ENCODE assay signal across 8 mouse cellular contexts in the genomic region with DNA sequence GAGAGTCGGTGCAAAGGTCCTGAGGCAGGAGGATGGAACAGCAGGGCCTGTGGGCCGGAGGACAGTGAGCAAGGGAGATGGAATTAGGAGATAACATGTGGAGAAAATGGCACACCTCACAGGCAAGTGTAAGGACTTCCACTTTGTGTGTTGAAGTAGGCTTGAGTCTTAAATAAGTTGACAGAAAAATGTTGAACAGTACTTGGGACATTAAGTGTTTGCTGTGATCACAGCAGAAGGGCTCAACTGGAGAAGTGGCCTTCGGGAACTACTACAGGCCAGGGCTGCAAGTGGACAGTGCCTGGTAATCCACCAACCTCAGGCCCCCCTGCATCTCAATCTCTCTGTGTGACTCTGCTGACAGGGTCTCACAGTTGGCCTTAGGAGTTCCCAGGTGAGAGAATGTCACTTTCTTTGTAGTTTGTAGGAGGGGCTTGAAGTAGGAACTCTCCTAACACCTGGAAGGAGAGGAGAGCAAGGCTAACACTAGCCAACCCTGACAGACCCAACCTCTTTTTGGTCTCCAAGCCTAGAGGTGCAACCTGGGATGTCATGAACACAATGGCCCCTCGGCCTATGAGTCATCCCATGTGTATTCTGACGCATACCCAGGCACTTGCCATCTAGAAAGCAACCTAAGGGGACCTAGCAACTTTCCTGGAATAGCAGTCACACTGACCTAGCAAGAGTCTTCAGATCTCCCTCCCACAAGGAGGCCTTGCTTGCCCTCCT. TPM values are rescaled to one million over a fixed set of nuclear protein-coding genes. Genes with fewer than 3 reads are reported as not detected.
DNase-seq lines count a peak whose midpoint lies in the region; ATAC-seq and TF ChIP-seq lines count a peak whose summit lies in the region.

No protein-coding gene starts in this region.

- peak overlapping the region; percentile 66 for H3K27ac ChIP-seq in kidney, postnatal 0 days
- H3K27ac ChIP-seq in forebrain, embryonic 11.5 days (ENCODE audit: low read depth, low read length): peak overlapping the region; percentile 72
- H3K27ac ChIP-seq in liver, embryonic 13.5 days: peak overlapping the region; percentile 61
- H3K27ac ChIP-seq in olfactory bulb, adult 2 months (ENCODE audit: insufficient read depth, low read depth, low read length): peak overlapping the region; percentile 22

- peak; percentile 51 for ATAC-seq in kidney, postnatal 0 days (replicated peaks; ENCODE audit: low FRiP score, low read depth)
- ATAC-seq in forebrain, embryonic 11.5 days (replicated peaks; ENCODE audit: low FRiP score): peak; percentile 4
- ATAC-seq in liver, embryonic 13.5 days (ENCODE audit: low read depth): no peak; the same call in 1 of the 2 replicates

- TF ChIP-seq CTCF in kidney, postnatal 0 days (IDR thresholded peaks at IDR 0.05; ENCODE audit: low read depth): no peak
- TF ChIP-seq CTCF in olfactory bulb, adult 2 months (IDR thresholded peaks at IDR 0.05; ENCODE audit: insufficient read depth, low read depth, low read length): no peak

- no peak for TF ChIP-seq POLR2A in olfactory bulb, adult 2 months (IDR thresholded peaks at IDR 0.05; ENCODE audit: insufficient read depth, low read depth, low read length)

- DNase-seq in kidney, postnatal 0 days (ENCODE audit: low spot score): no peak
- DNase-seq in kidney, postnatal 14 days: no peak
- DNase-seq in forebrain, embryonic 11.5 days (ENCODE audit: low spot score): no peak
- no peak for DNase-seq in liver, embryonic 13.5 days
- DNase-seq in adrenal gland, adult 8-10 months: no peak
- no peak for DNase-seq in spleen, adult 12 weeks (ENCODE audit: low spot score)
- DNase-seq in spleen, postnatal 36 days (ENCODE audit: low spot score in 2 of 2): no peak

- H3K4me3 ChIP-seq in kidney, postnatal 0 days (replicated peaks; ENCODE audit: low read depth, low read length): no peak overlapping the region
- peak overlapping the region; percentile 7; the same call in 1 of the 2 replicates for H3K4me3 ChIP-seq in forebrain, embryonic 11.5 days (ENCODE audit: low read depth, low read length)
- H3K4me3 ChIP-seq in liver, embryonic 13.5 days (replicated peaks): no peak overlapping the region
- peak overlapping the region; percentile 40 for H3K4me3 ChIP-seq in olfactory bulb, adult 2 months (ENCODE audit: insufficient read depth, low read depth, low read length)

- 55% methylated on average over 5 of the region's 5 CpGs for WGBS in kidney, postnatal 0 days
- WGBS in forebrain, embryonic 11.5 days: 66% methylated on average over 5 of the region's 5 CpGs
- 48% methylated on average over 5 of the region's 5 CpGs for WGBS in liver, embryonic 13.5 days (ENCODE audit: insufficient replicate concordance)
- WGBS in olfactory bulb, adult 2 months: 59% methylated on average over 5 of the region's 5 CpGs

- H3K9ac ChIP-seq in kidney, postnatal 0 days (ENCODE audit: low read depth, low read length): 0 out of 2 replicates have a peak overlapping the region, but pooled peaks have one; percentile 1
- H3K9ac ChIP-seq in forebrain, embryonic 11.5 days (ENCODE audit: low read length): peak overlapping the region; percentile 47
- H3K9ac ChIP-seq in liver, embryonic 13.5 days: 0 out of 2 replicates have a peak overlapping the region, but pooled peaks have one; percentile 7

- peak overlapping the region; percentile 44 for H3K4me2 ChIP-seq in kidney, postnatal 0 days (ENCODE audit: low read length)
- peak overlapping the region; percentile 42 for H3K4me2 ChIP-seq in forebrain, embryonic 11.5 days (ENCODE audit: low read depth, low read length, severe bottlenecking)
- H3K4me2 ChIP-seq in liver, embryonic 13.5 days: peak overlapping the region; percentile 59

- no peaks in the 10 kb centered on the region for H3K9me3 ChIP-seq in kidney, postnatal 0 days (replicated peaks; ENCODE audit: low read length)
- H3K9me3 ChIP-seq in forebrain, embryonic 11.5 days (ENCODE audit: control insufficient read depth, low read length): no peaks in the 10 kb centered on the region
- no peaks in the 10 kb centered on the region for H3K9me3 ChIP-seq in liver, embryonic 13.5 days (replicated peaks)

- H3K4me1 ChIP-seq in kidney, postnatal 0 days (replicated peaks; ENCODE audit: insufficient read depth, low read length): peaks cover 8% of the 10 kb centered on the region
- peaks cover 19% of the 10 kb centered on the region for H3K4me1 ChIP-seq in forebrain, embryonic 11.5 days (replicated peaks; ENCODE audit: control insufficient read depth, insufficient read depth, low read length)
- H3K4me1 ChIP-seq in liver, embryonic 13.5 days (replicated peaks): peaks cover 22% of the 10 kb centered on the region
- H3K4me1 ChIP-seq in olfactory bulb, adult 2 months (ENCODE audit: control insufficient read depth, insufficient read depth, low read length): peaks cover 18% of the 10 kb centered on the region

- H3K36me3 ChIP-seq in kidney, postnatal 0 days (ENCODE audit: insufficient read depth, low read length): no peaks in the 10 kb centered on the region
- H3K36me3 ChIP-seq in forebrain, embryonic 11.5 days (ENCODE audit: control insufficient read depth, insufficient read depth, low read length): peaks cover 3% of the 10 kb centered on the region; the same call in 1 of the 2 replicates
- H3K36me3 ChIP-seq in liver, embryonic 13.5 days: no peaks in the 10 kb centered on the region

- no peaks in the 10 kb centered on the region for H3K27me3 ChIP-seq in kidney, postnatal 0 days (ENCODE audit: insufficient read depth, low read length)
- H3K27me3 ChIP-seq in forebrain, embryonic 11.5 days (ENCODE audit: control insufficient read depth, insufficient read depth, low read length): no peaks in the 10 kb centered on the region
- H3K27me3 ChIP-seq in liver, embryonic 13.5 days: peaks cover 29% of the 10 kb centered on the region

RNA-seq across cellular contexts. Expression of a gene that starts 6.1 kb away (rescaled TPM):
- polyA plus RNA-seq in kidney, postnatal 0 days (2015; fragmentation: Nextera tagmentation; extraction: Ambion mirVana): 1.8 and 2.1 TPM in 2 replicates
- 22.5 TPM in 2 replicates for polyA plus RNA-seq in forebrain, embryonic 11.5 days (2014; fragmentation: Nextera tagmentation; extraction: Ambion mirVana)
- polyA plus RNA-seq in liver, embryonic 13.5 days (2015; fragmentation: Nextera tagmentation; extraction: Ambion mirVana): 0.09 and 0.22 TPM in 2 replicates
- not detected in 2 replicates for polyA plus RNA-seq in olfactory bulb, adult 2 months (2012; ENCODE audit: insufficient read depth, insufficient read length, low replicate concordance, missing spikeins)
- 1 to 10 TPM in 2 of 4 experiments, under 1 TPM in 2; 0.83 to 8.4 (median 1.2) TPM for total RNA-seq in adrenal gland, adult 8-10 months (2022)

RNA-seq across cellular contexts. Expression of a gene that starts 40.6 kb away (rescaled TPM):
- 6.5 and 7.1 TPM in 2 replicates for polyA plus RNA-seq in kidney, postnatal 0 days (2015; fragmentation: Nextera tagmentation; extraction: Ambion mirVana)
- polyA plus RNA-seq in forebrain, embryonic 11.5 days (2014; fragmentation: Nextera tagmentation; extraction: Ambion mirVana): 66.8 and 69.5 TPM in 2 replicates
- 0.70 and 0.74 TPM in 2 replicates for polyA plus RNA-seq in liver, embryonic 13.5 days (2015; fragmentation: Nextera tagmentation; extraction: Ambion mirVana)
- polyA plus RNA-seq in olfactory bulb, adult 2 months (2012; ENCODE audit: insufficient read depth, insufficient read length, low replicate concordance, missing spikeins): not detected in 2 replicates
- total RNA-seq in adrenal gland, adult 8-10 months (2022): 1 to 10 TPM in 2 of 4 experiments, under 1 TPM in 2; 0.68 to 2.1 (median 1.3) TPM

Comparison
In these comparisons a context has a peak if more than half of its experiments do, and no peak if none do; other contexts are left out.
1. H3K27ac ChIP-seq: peak in every context shown above with its lines; median percentile 72 in forebrain, embryonic 11.5 days; 66 in kidney, postnatal 0 days; 61 in liver, embryonic 13.5 days; 22 in olfactory bulb, adult 2 months.
2. H3K4me3 ChIP-seq: peak in forebrain, embryonic 11.5 days (single experiment) and olfactory bulb, adult 2 months (single experiment); none in kidney, postnatal 0 days (single experiment) and liver, embryonic 13.5 days (single experiment).
3. Peak in every context shown above with its lines, with median percentiles within 50 percentile points of each other: H3K4me2 ChIP-seq and H3K9ac ChIP-seq.